Mouse (Mus musculus): ENCODE data around the gene Cldn3. TPM values are rescaled to one million over a fixed set of nuclear protein-coding genes. Genes with fewer than 3 reads are reported as not detected.
A peak's percentile ranks its signal among the peaks of the same experiment; 100 is the strongest.
"Not testable (repeated sequence)": the region's sequence is repeated elsewhere in the genome, so short reads cannot be mapped to it uniquely, and the experiment has no call there.

The Cldn3 gene
- total RNA-seq (2012; rRNA removed), result 8.4 and 24.1 TPM in 2 replicates

GRCm38 (mm10) chr5:134985633-134986297 is at the start of gene Cldn3:
TSS of gene Cldn3 (plus strand) at chr5:134986214.
- Histone ChIP-seq H3K4me1 (ENCODE audit: control insufficient read depth in 2 of 2, insufficient read depth in 2 of 2, low read length in 2 of 2, poor library complexity in 1 of 2) (peaks cover 4 to 26% of the 10 kb centered on the region in 2 experiments), H3K4me3 (ENCODE audit: insufficient read depth in 1 of 2, low read depth in 1 of 2, low read length in 2 of 2, poor library complexity in 1 of 2, severe bottlenecking in 1 of 2) (peak within 1 kb of the TSS; percentile 72 to 73), H3K9me3 (ENCODE audit: control insufficient read depth, insufficient read depth, low read depth, low read length) (no peaks in the 10 kb centered on the region), H3K36me3 (ENCODE audit: control insufficient read depth, insufficient read depth, low read length, poor library complexity, severe bottlenecking) (no peaks in the 10 kb centered on the region), H3K9ac (ENCODE audit: insufficient read depth, low read depth, low read length, poor library complexity, severe bottlenecking) (peak within 1 kb of the TSS; percentile 62), H3K27ac (ENCODE audit: insufficient read depth, low read depth, low read length, poor library complexity, severe bottlenecking) (peak within 1 kb of the TSS; percentile 41; the same call in 1 of the 2 replicates)
- DNase-seq (ENCODE audit: low read depth, low spot score), result peak; percentile 90
- no peak; the same call in 1 of the 2 replicates for TF ChIP-seq HCFC1 (IDR thresholded peaks at IDR 0.05; ENCODE audit: borderline replicate concordance, insufficient read depth, low read length)
- TF ChIP-seq CHD2 (IDR thresholded peaks at IDR 0.05; ENCODE audit: low read depth, low read length), result no peak
- no peak for TF ChIP-seq MAFK (IDR thresholded peaks at IDR 0.05; ENCODE audit: insufficient read depth, low read depth, low read length)
- TF ChIP-seq ZNF384 (IDR thresholded peaks at IDR 0.05; ENCODE audit: low read depth, low read length), result no peak
- no peak for TF ChIP-seq ZC3H11A (IDR thresholded peaks at IDR 0.05; ENCODE audit: borderline replicate concordance, low read depth, low read length)
- in situ Hi-C loops (cut with MboI; ENCODE audit: low sequenced_read_pairs in 2 of 2, unreplicated experiment in 2 of 2), result no loop called here

- Histone ChIP-seq H3K4me3 (ENCODE audit: insufficient read depth in 1 of 2, low read depth in 1 of 2, low read length in 2 of 2, poor library complexity in 1 of 2, severe bottlenecking in 1 of 2) (no peak overlapping the region), H3K9me3 (ENCODE audit: control insufficient read depth, insufficient read depth, low read depth, low read length) (no peaks in the 10 kb centered on the region), H3K9ac (ENCODE audit: insufficient read depth, low read depth, low read length, poor library complexity, severe bottlenecking) (no peak overlapping the region), H3K36me3 (ENCODE audit: control insufficient read depth, insufficient read depth, low read length, poor library complexity, severe bottlenecking) (peaks cover 34% of the 10 kb centered on the region), H3K27ac (ENCODE audit: insufficient read depth, low read depth, low read length, poor library complexity, severe bottlenecking) (peak overlapping the region; percentile 70), H3K4me1 (ENCODE audit: control insufficient read depth in 2 of 2, insufficient read depth in 2 of 2, low read length in 2 of 2, poor library complexity in 1 of 2) (peaks cover 3 to 23% of the 10 kb centered on the region in 2 experiments; a peak in 3 of 4 replicates)
- no peak for DNase-seq (ENCODE audit: low read depth, low spot score)
- in situ Hi-C loops (cut with MboI; ENCODE audit: low sequenced_read_pairs in 2 of 2, unreplicated experiment in 2 of 2), result no loop called here
- TF ChIP-seq CHD2 (IDR thresholded peaks at IDR 0.05; ENCODE audit: low read depth, low read length) (no peak), ZC3H11A (IDR thresholded peaks at IDR 0.05; ENCODE audit: borderline replicate concordance, low read depth, low read length) (no peak), MAFK (IDR thresholded peaks at IDR 0.05; ENCODE audit: insufficient read depth, low read depth, low read length) (no peak), HCFC1 (IDR thresholded peaks at IDR 0.05; ENCODE audit: borderline replicate concordance, insufficient read depth, low read length) (no peak), ZNF384 (IDR thresholded peaks at IDR 0.05; ENCODE audit: low read depth, low read length) (no peak)
Observed at GRCm38 (mm10) chr5:134936626-134937185, 49.3 kb upstream of the Cldn3 start.

GRCm38 (mm10) chr5:134939069-134939468 is 46.9 kb upstream of the Cldn3 start:
- no peak for DNase-seq (ENCODE audit: low read depth, low spot score)
- Histone ChIP-seq H3K9ac (ENCODE audit: insufficient read depth, low read depth, low read length, poor library complexity, severe bottlenecking) (no peak overlapping the region), H3K9me3 (ENCODE audit: control insufficient read depth, insufficient read depth, low read depth, low read length) (no peaks in the 10 kb centered on the region), H3K36me3 (ENCODE audit: control insufficient read depth, insufficient read depth, low read length, poor library complexity, severe bottlenecking) (peaks cover 27% of the 10 kb centered on the region; the same call in 1 of the 2 replicates), H3K4me3 (ENCODE audit: insufficient read depth in 1 of 2, low read depth in 1 of 2, low read length in 2 of 2, poor library complexity in 1 of 2, severe bottlenecking in 1 of 2) (no peak overlapping the region), H3K27ac (ENCODE audit: insufficient read depth, low read depth, low read length, poor library complexity, severe bottlenecking) (peak overlapping the region; percentile 41), H3K4me1 (ENCODE audit: control insufficient read depth in 2 of 2, insufficient read depth in 2 of 2, low read length in 2 of 2, poor library complexity in 1 of 2) (peaks cover 9 to 31% of the 10 kb centered on the region in 2 experiments; a peak in 3 of 4 replicates)
- TF ChIP-seq CHD2 (IDR thresholded peaks at IDR 0.05; ENCODE audit: low read depth, low read length) (no peak), MAFK (IDR thresholded peaks at IDR 0.05; ENCODE audit: insufficient read depth, low read depth, low read length) (no peak), HCFC1 (IDR thresholded peaks at IDR 0.05; ENCODE audit: borderline replicate concordance, insufficient read depth, low read length) (no peak), ZC3H11A (IDR thresholded peaks at IDR 0.05; ENCODE audit: borderline replicate concordance, low read depth, low read length) (no peak), ZNF384 (IDR thresholded peaks at IDR 0.05; ENCODE audit: low read depth, low read length) (no peak)
- in situ Hi-C loops (cut with MboI; ENCODE audit: low sequenced_read_pairs in 2 of 2, unreplicated experiment in 2 of 2), result no loop called here

GRCm38 (mm10) chr5:134939554-134939953 is 46.5 kb upstream of the Cldn3 start:
- peaks cover 9 to 31% of the 10 kb centered on the region in 2 experiments; a peak in 3 of 4 replicates for H3K4me1 ChIP-seq (ENCODE audit: control insufficient read depth in 2 of 2, insufficient read depth in 2 of 2, low read length in 2 of 2, poor library complexity in 1 of 2)
- H3K36me3 ChIP-seq (ENCODE audit: control insufficient read depth, insufficient read depth, low read length, poor library complexity, severe bottlenecking), result peaks cover 23% of the 10 kb centered on the region; the same call in 1 of the 2 replicates
- in situ Hi-C loops (cut with MboI; ENCODE audit: low sequenced_read_pairs in 2 of 2, unreplicated experiment in 2 of 2), result not testable (repeated sequence)

More at GRCm38 (mm10) chr5:134939554-134939953, 46.5 kb upstream of the Cldn3 start:
- not testable (repeated sequence) for H3K27ac ChIP-seq (ENCODE audit: insufficient read depth, low read depth, low read length, poor library complexity, severe bottlenecking); H3K4me3 ChIP-seq (ENCODE audit: insufficient read depth in 1 of 2, low read depth in 1 of 2, low read length in 2 of 2, poor library complexity in 1 of 2, severe bottlenecking in 1 of 2); DNase-seq (ENCODE audit: low read depth, low spot score); H3K9ac ChIP-seq (ENCODE audit: insufficient read depth, low read depth, low read length, poor library complexity, severe bottlenecking); H3K9me3 ChIP-seq (ENCODE audit: control insufficient read depth, insufficient read depth, low read depth, low read length)

Data from ES-E14 (cell line).